Mouse (Mus musculus): ENCODE data around the gene Slc39a13.

Gene Slc39a13

DNA sequence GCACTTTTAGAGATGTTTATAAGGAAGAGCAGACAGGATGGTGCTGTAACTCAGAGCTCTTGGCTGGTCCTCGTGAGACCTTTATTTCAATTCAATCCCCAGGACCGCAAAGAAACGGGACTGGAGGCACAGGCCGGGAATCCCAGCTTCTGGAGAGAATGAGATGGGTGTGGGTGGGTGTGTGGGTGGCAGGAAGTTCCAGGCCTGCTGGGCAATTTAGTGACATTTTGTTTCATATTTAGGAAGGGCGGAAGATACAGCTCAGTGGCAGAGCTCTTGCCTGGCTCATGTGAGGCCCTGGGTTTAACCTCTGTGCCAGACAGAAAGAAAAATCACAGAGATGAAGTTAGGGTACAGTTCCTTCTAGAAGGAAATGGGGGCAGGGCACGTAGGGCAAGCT is 20.0 kb upstream of the Slc39a13 start:
- no peak for DNase-seq (ENCODE audit: low read depth in 2 of 2, low spot score in 2 of 2)

DNA sequence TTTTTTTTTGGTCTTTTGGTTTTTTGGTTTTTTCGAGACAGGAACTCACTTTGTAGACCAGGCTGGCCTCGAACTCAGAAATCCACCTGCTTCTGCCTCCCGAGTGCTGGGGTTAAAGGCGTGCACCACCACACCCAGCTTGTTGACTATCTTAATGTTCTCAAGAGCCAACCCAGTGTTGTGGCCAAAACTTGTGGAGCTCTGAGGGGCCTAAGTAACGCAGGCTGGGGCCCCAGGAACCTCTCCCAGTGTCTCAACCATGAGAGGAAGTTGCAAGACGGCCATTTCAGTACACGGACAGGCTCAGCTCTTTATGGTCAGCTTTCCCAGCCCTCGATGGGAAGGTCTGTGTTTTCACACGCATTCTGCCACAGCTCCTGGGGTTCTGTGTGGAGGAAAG is 18.8 kb upstream of the Slc39a13 start:
- DNase-seq (ENCODE audit: low read depth in 2 of 2, low spot score in 2 of 2), result no peak

DNA sequence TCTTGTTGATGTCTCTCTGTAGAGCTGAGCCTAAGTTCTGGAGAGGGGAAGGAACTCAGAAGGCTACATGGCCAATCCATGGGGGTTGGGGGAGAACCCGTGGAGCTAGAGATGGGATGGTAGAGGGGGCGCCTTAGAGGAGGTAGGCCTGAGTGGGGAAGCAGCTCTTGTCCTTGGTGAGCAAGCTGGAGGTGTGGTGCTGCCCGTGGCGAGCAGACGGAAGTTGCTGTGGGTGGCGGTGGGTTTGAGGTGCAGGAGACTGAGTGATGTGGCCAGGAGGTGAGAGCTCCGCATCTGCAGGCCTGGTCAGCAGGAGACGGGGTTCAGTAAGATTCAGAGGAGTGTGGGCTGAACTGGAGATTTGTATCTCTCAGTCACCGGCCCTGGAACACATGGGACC is 17.2 kb upstream of the Slc39a13 start:
- peak in 1 of 2 experiments; percentile 23 for DNase-seq (ENCODE audit: low read depth in 2 of 2, low spot score in 2 of 2)

DNA sequence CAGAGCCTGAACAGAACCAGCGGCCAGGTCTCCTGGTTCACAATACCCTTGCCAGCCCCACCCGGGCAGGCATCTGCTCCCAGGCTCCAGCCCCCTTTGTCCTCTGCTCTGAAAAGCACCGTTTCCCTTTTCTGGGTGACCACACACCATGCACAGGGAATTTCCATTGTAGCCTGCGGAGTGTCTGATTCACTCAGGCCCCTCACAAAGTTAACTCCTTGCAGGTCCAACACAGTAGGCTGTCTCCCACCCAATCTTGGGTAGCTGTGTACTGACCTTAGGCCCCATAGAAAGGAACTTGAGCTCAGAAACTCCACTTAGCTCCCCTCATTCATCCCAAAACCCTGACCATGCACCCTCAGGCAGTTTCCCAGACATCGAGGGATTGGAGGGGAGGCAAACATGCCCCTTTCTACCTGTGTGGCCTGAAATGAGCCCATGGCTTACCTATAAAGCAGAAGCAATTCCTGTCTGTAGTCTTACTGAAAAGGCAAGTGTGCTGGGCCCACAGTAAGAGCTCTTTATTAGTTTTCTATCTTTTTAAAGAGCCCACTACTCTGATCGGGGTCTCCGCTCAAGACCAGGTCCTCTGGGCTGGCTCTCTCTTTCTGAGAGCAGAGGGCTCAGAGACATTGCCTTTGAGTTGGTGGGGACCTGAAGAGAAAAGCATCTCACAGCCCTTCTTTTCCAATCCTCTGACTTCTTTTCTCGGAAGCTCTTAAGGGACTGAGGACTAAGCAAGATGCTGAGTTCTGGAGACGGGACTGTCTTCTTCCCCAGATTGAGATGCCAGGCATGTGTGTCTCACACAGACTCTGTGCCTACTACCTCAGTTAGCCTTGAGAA is 16.4 kb upstream of the Slc39a13 start:
- DNase-seq (ENCODE audit: low read depth in 2 of 2, low spot score in 2 of 2), result no peak

DNA sequence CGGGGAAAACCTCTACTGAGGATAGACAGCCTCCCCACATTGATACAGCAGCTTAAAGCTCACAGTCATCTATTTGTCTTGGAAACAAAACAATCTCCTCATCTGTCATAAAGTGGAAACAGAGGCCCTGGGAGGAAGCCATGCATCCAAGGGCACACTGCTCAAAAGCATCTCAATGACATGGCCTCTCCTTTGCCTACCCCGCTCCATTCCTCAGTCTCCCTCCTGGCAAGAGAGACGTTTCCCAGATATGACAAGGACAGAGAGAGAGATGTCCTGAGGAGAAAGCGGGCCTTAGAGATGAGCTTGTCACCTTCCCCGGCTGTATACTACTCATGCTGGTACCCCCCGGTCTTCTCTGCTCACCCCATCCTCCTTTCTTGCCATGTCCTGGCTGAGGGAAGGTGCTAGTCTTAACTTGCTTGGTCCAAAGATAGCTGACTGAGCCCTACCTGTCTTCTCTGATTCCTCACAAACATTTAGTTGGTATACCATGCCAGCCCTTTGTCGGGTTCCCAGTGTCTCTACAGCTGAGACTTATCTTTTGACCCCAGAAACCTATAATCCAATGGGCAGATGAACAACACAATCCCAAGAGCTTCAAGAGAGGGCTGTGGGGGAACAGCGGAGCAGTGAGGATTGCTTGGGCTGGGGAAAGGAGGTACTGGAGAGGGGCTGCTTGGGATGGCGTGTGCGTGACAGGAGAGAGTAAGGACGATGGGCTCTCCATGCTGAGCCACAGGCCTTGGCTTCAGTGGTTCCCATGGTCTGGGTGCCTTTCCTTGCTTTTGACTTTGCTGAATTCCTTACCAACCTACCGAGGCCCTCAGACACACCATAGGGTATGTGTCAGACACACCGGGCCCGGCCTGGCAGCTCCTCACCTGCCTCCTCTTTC is 15.5 kb upstream of the Slc39a13 start:
- no peak for DNase-seq (ENCODE audit: low read depth in 2 of 2, low spot score in 2 of 2)

DNA sequence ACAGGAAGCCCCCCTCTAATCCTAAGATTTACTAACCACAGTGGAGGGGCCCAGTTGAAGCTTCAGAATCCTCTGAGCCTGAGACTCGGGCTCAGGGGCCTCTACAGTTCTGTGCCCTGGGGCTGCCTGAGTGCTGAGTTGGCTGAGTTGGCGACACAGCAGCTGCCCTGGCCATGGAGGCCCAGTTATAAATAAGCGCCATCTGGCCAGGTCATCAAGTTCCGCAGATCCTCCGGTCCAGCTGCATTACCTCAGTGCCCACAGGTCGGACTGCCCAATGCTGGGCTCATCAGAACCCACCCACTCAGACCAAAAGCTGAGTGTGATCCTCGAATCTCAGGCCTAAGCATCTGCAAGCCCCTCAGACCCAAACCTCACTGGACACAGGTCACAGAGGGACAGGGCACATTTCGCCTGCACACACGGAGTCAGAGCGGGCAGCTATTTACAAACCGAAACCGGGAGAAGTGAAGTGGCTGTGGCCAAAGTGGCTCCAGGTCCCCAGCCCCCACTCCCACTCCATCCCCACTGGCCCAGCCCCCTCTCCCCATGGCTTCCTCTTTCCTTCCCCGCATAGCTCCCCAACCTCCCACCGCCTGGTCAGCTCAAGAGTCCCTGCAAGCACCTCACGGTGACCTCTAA is 14.1 kb upstream of the Slc39a13 start:
- DNase-seq (ENCODE audit: low read depth in 2 of 2, low spot score in 2 of 2), result no peak

DNA sequence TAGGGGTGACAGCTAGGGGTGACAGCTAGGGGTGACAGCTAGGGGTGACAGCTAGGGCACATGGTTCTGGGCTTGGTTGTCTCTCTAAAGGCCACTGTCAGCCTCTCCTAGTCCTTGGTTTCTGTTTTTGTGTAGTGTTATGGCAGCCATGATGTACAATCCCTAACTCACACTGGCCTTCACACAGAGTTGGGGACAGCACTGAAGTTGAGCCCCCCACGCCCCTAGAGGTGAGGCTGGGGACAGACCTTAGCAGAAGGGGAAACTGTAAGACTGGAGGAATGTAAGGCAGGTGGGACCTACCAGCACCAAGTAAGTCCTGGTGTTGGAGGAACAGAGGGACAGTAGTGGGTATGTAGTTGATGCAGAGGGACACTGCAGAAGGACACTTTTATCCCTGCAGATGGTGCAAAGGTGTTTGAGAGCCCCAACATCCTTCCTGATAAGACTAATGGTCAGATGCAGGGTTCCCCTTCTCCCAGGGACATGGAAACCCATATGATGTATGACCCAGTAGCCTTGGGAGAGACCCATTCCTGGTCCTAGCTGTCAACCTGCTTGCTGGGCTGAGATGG is 13.2 kb upstream of the Slc39a13 start:
- DNase-seq (ENCODE audit: low read depth in 2 of 2, low spot score in 2 of 2), result no peak

DNA sequence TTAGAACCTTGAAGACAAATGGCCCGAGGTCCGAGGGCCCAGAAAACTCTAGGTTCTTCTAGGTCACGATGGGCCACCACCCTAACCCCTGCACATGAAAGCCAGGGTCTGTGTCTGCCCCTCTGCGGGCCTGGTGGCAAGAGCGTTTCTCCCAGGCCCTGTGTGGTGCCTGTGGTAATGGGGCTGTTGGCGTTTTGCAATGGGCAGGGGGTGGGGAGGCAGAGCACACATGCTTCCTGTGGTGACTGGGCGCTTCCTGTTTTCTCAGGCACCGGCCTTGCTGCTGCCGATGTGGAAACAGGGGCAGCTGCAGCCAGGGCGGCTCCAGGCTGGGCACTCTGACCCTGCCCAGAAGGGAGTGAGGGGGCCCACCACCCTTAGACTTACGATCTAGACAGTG is 12.6 kb upstream of the Slc39a13 start:
- DNase-seq (ENCODE audit: low read depth in 2 of 2, low spot score in 2 of 2), result peak; percentile 43 to 50

DNA sequence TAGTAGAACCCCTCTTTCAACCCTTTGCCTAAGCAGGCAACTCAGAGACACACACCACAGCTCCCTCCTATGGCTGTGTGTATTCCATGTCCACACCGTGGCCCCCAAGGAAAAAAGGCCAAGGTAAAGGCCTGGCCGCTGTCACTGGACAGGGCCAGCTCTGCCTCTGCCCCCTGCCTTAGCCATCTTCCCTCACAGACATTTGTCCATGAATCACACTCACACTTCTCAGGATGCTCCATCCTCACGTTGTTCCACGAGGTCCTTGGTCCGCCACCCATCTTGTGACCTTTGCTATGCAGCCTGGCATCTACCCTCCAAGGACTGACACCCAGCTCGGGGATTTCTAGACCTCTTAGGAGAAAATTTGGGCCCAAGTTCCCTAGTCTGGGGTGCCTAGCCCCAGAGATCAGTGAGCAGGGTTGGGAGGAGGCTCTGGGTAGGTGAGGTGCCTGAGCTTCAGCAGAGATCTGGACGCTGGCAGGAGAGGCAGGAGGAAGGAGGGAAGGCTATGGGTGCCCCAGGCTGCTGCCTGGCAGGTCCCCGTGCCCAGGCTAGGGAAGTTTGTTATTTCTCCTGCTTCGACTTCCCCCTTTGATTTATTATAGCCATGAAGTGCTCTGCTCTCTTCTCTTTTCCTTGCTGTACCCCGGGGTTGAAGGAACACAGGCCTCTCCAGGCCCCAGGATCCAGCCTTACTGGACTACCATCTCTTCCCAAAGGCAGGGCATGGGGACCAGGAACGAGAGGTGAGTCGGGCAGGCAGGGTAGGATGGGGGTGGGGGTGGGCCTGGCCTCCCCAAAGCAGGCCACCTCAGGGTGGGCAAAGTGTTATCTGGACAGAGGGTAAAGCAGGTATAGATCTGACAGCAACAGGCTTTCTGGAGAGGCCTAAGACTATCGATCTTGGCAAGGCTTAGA is 11.8 kb upstream of the Slc39a13 start, which contains the start of gene Spi1:
TSS of gene Spi1 (plus strand) at position 616 of the 921 bp plus-strand sequence.
- DNase-seq (ENCODE audit: low read depth in 2 of 2, low spot score in 2 of 2), result no peak

DNA sequence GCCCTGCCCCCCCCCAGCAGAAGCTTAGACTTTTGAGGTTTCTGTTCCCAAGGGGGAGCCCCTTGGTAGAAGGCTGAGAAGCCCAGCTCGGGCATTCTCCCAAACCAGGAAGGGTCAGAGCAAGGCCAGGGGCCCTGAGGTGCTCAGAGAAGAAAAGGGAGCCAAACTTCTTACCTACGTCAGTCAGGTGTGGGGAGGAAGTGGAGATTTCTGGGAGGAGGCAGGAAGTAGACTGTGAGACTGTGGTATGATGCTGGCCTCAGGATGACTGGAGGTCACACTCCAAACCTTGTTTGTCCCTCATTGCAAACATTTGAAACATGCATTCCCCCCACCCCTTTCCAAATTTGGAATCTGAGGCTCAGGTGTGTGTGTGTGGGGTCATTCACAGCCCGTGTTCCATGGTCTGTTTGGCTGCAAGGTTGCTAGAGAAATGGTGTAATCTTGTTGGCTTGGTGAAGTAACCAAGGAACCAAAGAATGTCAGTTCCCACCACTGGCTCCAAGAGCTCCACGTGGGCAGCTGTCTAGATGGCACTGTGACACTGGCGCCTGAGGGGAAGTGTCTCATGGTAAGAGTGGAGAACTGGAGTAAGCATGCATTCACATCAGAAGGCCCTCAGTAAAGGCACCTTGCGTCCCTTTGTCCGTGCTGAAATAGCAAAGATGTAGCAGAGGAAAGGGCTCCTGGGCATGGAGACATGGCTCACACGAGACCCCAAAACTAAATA is 10.7 kb upstream of the Slc39a13 start:
- no peak for DNase-seq (ENCODE audit: low read depth in 2 of 2, low spot score in 2 of 2)

DNA sequence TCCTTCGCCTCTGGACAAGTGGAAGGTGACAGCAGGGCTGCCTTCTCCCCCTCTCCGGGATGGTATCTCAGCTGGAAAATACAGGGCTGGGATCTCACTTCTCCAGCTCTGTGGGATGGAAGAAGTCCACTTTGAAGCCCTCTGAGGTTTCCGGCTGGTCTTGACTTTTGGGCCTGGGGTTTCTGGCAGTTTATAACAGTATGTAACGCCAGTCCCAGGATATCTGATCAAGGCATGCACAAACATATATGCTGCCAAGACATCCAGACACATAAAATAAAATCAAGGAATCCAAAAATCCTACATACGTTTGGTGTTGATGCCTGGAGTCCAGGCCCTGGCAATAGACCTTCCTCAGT is 8.8 kb upstream of the Slc39a13 start:
- no peak for DNase-seq (ENCODE audit: low read depth in 2 of 2, low spot score in 2 of 2)

DNA sequence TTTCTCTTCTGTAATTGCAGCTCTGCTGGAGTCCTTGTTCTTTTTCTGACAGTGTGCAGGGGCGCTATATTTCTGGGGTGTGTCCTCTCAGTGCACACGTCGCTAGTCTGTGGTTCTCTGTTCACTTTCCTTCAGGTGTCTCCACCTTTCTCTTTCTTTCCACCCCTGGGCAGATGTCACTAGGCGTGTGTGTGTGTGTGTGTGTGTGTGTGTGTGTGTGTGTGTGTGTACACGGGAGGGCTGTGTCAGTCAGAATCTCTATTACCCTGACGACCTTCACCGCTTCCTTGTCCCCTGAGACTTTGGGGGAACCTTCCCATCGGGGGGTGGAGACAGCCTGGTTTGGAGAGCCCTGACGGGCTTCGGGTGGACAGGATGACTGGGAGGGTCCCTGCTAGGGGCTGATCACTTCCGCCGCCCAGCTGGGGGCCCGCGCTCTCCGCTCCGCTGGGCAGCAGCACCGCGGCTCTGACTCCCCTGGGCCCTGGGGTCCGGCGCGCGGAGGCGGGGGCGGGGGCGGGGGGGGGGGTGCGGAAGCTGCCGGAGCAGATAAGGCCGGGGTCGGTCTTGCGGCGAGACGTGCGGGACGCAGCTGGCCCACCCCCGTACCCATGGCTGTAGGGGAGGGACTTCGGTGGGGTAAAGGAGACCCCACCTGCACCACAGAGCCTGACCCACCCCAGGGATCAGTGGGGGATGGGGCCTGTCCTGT is 8.3 kb upstream of the Slc39a13 start:
- DNase-seq (ENCODE audit: low read depth in 2 of 2, low spot score in 2 of 2), result no peak

DNA sequence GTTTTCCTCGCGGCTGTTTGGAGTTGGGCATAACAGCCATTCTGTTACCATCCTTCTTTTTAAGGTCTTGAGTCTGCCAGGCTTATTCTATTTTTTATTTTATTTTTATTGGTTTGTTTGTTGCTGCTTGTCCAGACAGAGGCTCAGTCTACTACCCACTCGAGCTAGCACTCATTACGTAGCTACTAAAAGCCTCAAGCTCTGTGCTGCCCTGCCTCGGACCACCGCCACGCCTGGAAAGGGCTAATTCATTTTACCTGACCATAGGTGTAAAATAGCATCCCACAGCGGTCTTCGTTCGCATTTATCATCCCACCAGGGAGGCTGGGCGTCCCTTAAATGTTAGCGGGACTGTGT is 7.7 kb upstream of the Slc39a13 start:
- DNase-seq (ENCODE audit: low read depth in 2 of 2, low spot score in 2 of 2), result no peak

DNA sequence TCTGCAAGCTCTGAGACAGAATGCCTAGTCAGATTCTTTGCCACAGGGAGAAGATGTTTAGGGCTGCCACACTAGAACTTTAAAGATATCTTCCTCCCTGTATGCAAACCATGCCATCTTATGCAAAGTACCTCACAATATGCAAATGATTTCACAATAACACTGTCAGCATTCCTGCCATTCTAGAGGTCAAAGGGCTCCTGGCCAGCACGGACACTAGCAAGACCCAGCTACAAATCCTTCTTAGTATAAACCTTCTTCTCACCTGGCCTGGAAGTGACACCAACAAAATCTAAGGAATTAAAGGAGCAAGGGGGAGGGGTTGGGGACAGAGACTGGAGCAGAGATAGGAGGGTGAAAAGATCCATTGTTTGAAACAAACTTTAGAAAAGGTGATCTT is 1.9 kb upstream of the Slc39a13 start:
- no peak for DNase-seq (ENCODE audit: low read depth in 2 of 2, low spot score in 2 of 2)

DNA sequence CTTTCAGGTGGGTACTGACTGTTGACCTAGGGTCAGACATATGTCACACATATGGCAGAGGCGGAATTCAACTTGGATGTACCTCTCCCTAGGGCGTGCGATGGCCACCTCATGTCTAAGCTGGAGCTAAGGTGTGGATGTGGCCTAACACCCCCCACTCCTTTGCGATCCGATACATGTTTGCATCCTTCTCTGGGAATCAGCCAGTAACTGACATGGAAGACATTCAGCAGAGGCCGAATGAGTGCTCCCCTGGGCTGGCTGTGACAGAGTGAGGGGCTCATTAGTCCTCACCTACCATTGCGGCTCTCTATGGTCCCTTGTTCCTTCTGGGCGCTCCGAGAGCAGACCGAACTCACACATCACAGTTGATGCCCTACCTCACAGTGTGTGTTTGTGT is 842 bp upstream of the Slc39a13 start:
- no peak for DNase-seq (ENCODE audit: low read depth in 2 of 2, low spot score in 2 of 2)

DNA sequence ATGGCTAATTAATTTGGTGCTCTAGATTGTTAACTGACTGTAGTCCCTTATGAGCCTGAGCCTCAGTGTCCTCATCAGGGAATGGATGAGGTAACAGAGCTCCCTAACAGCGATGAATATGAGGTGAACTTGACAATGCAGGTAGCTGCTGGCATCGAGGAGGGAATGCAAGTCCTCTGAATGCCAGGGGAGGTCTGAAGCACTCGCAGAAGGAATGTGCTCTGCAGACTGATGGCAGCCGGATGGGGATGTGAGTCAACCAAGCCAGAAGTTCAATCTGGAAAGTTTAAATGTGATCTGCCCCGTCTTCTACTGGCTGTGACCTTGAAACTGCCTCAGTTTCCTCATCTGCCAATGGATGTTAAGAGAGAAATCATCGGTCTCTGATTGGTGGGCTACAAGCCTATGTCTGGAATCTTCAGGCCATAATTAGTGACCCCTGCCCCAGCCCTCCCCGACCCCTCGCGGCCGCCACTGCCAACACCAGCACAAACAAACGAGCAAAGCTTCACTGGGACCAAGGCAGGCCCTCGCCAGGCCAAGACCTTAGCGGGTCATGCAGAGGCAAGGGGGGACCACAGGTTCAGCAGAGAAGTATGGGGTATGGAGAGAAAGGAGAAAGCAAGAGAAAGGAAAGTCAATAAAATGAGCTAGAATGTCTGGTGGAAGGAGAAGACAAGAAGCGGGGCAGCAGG is 764 bp downstream of the Slc39a13 start:
- no peak for DNase-seq (ENCODE audit: low read depth in 2 of 2, low spot score in 2 of 2)

DNA sequence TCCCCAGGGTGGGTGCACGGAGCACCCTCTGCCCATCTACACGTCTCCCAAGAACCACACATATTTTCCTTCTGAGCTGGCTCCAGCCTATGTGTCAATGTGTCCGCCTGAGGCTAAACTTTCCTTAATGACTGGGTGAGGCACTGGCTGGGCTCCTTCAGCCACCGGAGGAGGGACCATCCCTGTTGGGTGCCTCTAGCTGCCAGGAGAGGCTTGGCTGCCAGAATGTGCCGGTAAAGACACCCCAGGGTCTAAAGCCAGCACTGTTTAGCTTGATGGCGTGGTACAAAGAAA is 1.4 kb downstream of the Slc39a13 start:
- DNase-seq (ENCODE audit: low read depth in 2 of 2, low spot score in 2 of 2), result no peak

DNA sequence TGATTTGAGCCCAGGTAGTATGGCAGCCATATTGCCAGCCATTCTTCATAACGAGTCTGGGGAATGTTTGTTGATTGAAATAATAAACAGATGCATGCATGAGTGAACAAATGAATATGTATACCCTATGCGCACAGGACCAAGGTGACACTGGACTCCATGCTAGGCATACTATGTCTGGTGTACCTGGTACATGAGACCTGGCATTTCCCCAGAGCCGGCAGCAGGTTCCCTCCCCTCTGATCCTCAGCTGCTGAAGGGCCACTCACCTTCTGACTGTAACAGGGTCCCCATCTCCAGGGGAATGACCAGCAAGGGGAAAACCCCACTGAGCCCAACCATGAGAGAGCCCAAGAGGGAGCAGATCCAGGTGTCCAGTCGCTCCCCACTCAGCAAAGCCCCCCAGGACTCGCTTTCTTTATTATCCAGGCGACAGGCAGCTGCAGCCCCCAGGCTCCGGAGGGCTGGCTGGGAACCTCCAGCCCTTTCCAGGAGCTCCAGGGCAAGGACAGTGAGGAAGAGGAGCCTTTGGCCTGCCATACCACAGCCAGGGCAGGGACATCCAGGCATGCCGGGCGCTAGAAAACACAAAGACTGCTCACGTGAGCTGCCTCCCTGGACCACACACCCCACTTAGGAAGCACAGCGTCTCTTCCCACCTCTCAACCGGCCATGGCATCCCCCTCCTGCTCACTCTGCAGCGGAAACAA is 1.9 kb downstream of the Slc39a13 start:
- no peak for DNase-seq (ENCODE audit: low read depth in 2 of 2, low spot score in 2 of 2)

Measured in CD8-positive naive resting alpha-beta T cell, adult 2 months (primary cell).